Mouse (Mus musculus) midbrain, embryonic 16.5 days (tissue): ENCODE results near the gene Ccni. TPM values are rescaled to one million over a fixed set of nuclear protein-coding genes. Genes with fewer than 3 reads are reported as not detected.
A peak's percentile ranks its signal among the peaks of the same experiment; 100 is the strongest.

ENCODE experiments used
- ATAC-seq: fragments of 200-750 bp; cut with Nextera tagmentation; 2 replicates; pipeline ENCODE4 v1.8.0; 2017; ENCODE audit warnings: moderate TSS enrichment
- H3K27ac ChIP-seq: fragments of 300-500 bp; sonication (generic); 2 replicates; pipeline ENCODE4 v1.5.1; 2014; ENCODE audit warnings: mild to moderate bottlenecking, low read length, mixed read lengths
- H3K27me3 ChIP-seq: fragments of 300-500 bp; sonication (generic); 2 replicates; pipeline ENCODE4 v1.6.1; 2014; ENCODE audit warnings: low read depth, low read length, mixed read lengths; ENCODE audit not compliant: control insufficient read depth, insufficient read depth
- H3K36me3 ChIP-seq: fragments of 300-500 bp; sonication (generic); 2 replicates; pipeline ENCODE4 v1.6.1; 2014; ENCODE audit warnings: mild to moderate bottlenecking, low read length, moderate library complexity, mixed read lengths; ENCODE audit not compliant: control insufficient read depth, insufficient read depth
- H3K4me1 ChIP-seq: fragments of 300-500 bp; sonication (generic); 2 replicates; pipeline ENCODE4 v1.6.1; 2014; ENCODE audit warnings: mild to moderate bottlenecking, low read length, mixed read lengths; ENCODE audit not compliant: control insufficient read depth, insufficient read depth
- H3K4me2 ChIP-seq: fragments of 300-500 bp; sonication (generic); 2 replicates; pipeline ENCODE4 v1.6.1; 2014; ENCODE audit warnings: mild to moderate bottlenecking, low read length, mixed read lengths
- H3K4me3 ChIP-seq: fragments of 300-500 bp; sonication (generic); 2 replicates; pipeline ENCODE4 v1.5.1; 2014; ENCODE audit warnings: low read depth, mild to moderate bottlenecking, low read length, moderate library complexity, mixed read lengths
- H3K9ac ChIP-seq: fragments of 300-500 bp; sonication (generic); 2 replicates; pipeline ENCODE4 v1.6.1; 2014; ENCODE audit warnings: low read depth, low read length, mixed read lengths
- H3K9me3 ChIP-seq: fragments of 300-500 bp; sonication (generic); replicated peaks from 2 replicates; pipeline ENCODE4 v1.6.1; 2014; ENCODE audit warnings: mild to moderate bottlenecking, low read length, mixed read lengths; ENCODE audit not compliant: control insufficient read depth, poor library complexity, severe bottlenecking
- WGBS: fragments of 180-500 bp; shearing (Covaris S2); extraction: QIAGEN DNeasy Blood & Tissue Kit; methylation state at CpG from one replicate; pipeline ENCODE4 v1.1.7; 2014; 5-methylcytosine and 5-hydroxymethylcytosine counted together
- polyA plus RNA-seq: library from polyadenylated mRNA; unstranded; fragments of >200 nt; fragmentation: Nextera tagmentation; extraction: Ambion mirVana; gene quantifications from 2 replicates; pipeline ENCODE4 v1.2.1, GENCODE M21; 2015

Ccni gene
- polyA plus RNA-seq, 1 experiment from 2014 or later, result 135 TPM

GRCm38 (mm10) chr5:93178616-93179015 is 27.7 kb downstream of the Ccni start:
- Histone ChIP-seq H3K36me3 (peaks cover 11% of the 10 kb centered on the region; the same call in 1 of the 2 replicates), H3K27ac (no peak overlapping the region), H3K4me3 (no peak overlapping the region), H3K4me2 (no peak overlapping the region), H3K27me3 (no peaks in the 10 kb centered on the region), H3K9me3 (no peaks in the 10 kb centered on the region), H3K9ac (no peak overlapping the region), H3K4me1 (no peaks in the 10 kb centered on the region)
- ATAC-seq, result no peak
- 82% methylated on average over 6 of the region's 6 CpGs for WGBS

GRCm38 (mm10) chr5:93174675-93175074 is 31.6 kb downstream of the Ccni start:
- Histone ChIP-seq H3K27ac (no peak overlapping the region), H3K9ac (no peak overlapping the region), H3K36me3 (peaks cover 18% of the 10 kb centered on the region), H3K27me3 (no peaks in the 10 kb centered on the region), H3K4me1 (no peaks in the 10 kb centered on the region), H3K9me3 (no peaks in the 10 kb centered on the region), H3K4me3 (no peak overlapping the region), H3K4me2 (no peak overlapping the region)
- WGBS, result 89% methylated on average over 6 of the region's 6 CpGs
- ATAC-seq, result no peak

GRCm38 (mm10) chr5:93172536-93172935 is 33.8 kb downstream of the Ccni start:
- Histone ChIP-seq H3K27me3 (no peaks in the 10 kb centered on the region), H3K9me3 (no peaks in the 10 kb centered on the region), H3K4me1 (no peaks in the 10 kb centered on the region), H3K27ac (no peak overlapping the region), H3K9ac (no peak overlapping the region), H3K4me2 (no peak overlapping the region), H3K4me3 (no peak overlapping the region), H3K36me3 (peaks cover 25% of the 10 kb centered on the region)
- ATAC-seq, result no peak
- WGBS, result 92% methylated on average over 6 of the region's 6 CpGs

- Histone ChIP-seq H3K4me1 (no peaks in the 10 kb centered on the region), H3K27ac (no peak overlapping the region), H3K36me3 (peaks cover 26% of the 10 kb centered on the region), H3K9ac (no peak overlapping the region), H3K4me2 (no peak overlapping the region), H3K4me3 (no peak overlapping the region), H3K9me3 (no peaks in the 10 kb centered on the region), H3K27me3 (no peaks in the 10 kb centered on the region)
- WGBS, result 97% methylated on average over 15 of the region's 15 CpGs
- no peak for ATAC-seq
Observed at GRCm38 (mm10) chr5:93171420-93171819, 34.9 kb downstream of the Ccni start.

- Histone ChIP-seq H3K36me3 (peaks cover 30% of the 10 kb centered on the region), H3K9ac (no peak overlapping the region), H3K27me3 (no peaks in the 10 kb centered on the region), H3K4me3 (no peak overlapping the region), H3K9me3 (no peaks in the 10 kb centered on the region), H3K4me2 (no peak overlapping the region), H3K27ac (no peak overlapping the region), H3K4me1 (no peaks in the 10 kb centered on the region)
- no peak for ATAC-seq
- 89% methylated on average over 6 of the region's 6 CpGs for WGBS
Observed at GRCm38 (mm10) chr5:93168654-93169053, 37.6 kb downstream of the Ccni start.

- Histone ChIP-seq H3K36me3 (peaks cover 30% of the 10 kb centered on the region), H3K27ac (no peak overlapping the region), H3K9me3 (no peaks in the 10 kb centered on the region), H3K4me1 (no peaks in the 10 kb centered on the region), H3K9ac (no peak overlapping the region), H3K4me2 (no peak overlapping the region), H3K4me3 (no peak overlapping the region), H3K27me3 (no peaks in the 10 kb centered on the region)
- WGBS, result 87% methylated on average over 11 of the region's 11 CpGs
- no peak for ATAC-seq
Observed at GRCm38 (mm10) chr5:93167919-93168516, 38.3 kb downstream of the Ccni start.

- no peak overlapping the region for H3K27ac ChIP-seq
- H3K36me3 ChIP-seq, result peaks cover 31% of the 10 kb centered on the region
- H3K4me3 ChIP-seq, result no peak overlapping the region
- H3K4me1 ChIP-seq, result no peaks in the 10 kb centered on the region
- peak; percentile 3; the same call in 1 of the 2 replicates for ATAC-seq
- no peak overlapping the region for H3K9ac ChIP-seq
- H3K27me3 ChIP-seq, result no peaks in the 10 kb centered on the region
- WGBS, result 78% methylated on average over 3 of the region's 3 CpGs
- H3K9me3 ChIP-seq, result no peaks in the 10 kb centered on the region
- no peak overlapping the region for H3K4me2 ChIP-seq
Observed at GRCm38 (mm10) chr5:93163541-93163940, 42.8 kb downstream of the Ccni start.

GRCm38 (mm10) chr5:93154401-93154800 is 51.9 kb downstream of the Ccni start:
- no peaks in the 10 kb centered on the region for H3K27me3 ChIP-seq
- no peaks in the 10 kb centered on the region for H3K4me1 ChIP-seq
- 89% methylated on average over 11 of the region's 11 CpGs for WGBS

GRCm38 (mm10) chr5:93152451-93152850 is 53.8 kb downstream of the Ccni start:
- Histone ChIP-seq H3K4me1 (no peaks in the 10 kb centered on the region), H3K4me3 (no peak overlapping the region), H3K36me3 (0 out of 2 replicates have a peak, but pooled peaks cover 7% of the 10 kb centered on the region), H3K9ac (no peak overlapping the region), H3K27me3 (no peaks in the 10 kb centered on the region), H3K27ac (no peak overlapping the region), H3K9me3 (no peaks in the 10 kb centered on the region), H3K4me2 (no peak overlapping the region)
- 78% methylated on average over 4 of the region's 4 CpGs for WGBS
- ATAC-seq, result no peak

More at GRCm38 (mm10) chr5:93154401-93154800, 51.9 kb downstream of the Ccni start:
- Histone ChIP-seq H3K27ac (no peak overlapping the region), H3K4me2 (no peak overlapping the region), H3K4me3 (no peak overlapping the region), H3K36me3 (0 out of 2 replicates have a peak, but pooled peaks cover 4% of the 10 kb centered on the region), H3K9ac (no peak overlapping the region), H3K9me3 (no peaks in the 10 kb centered on the region)
- ATAC-seq, result no peak
